Mouse (Mus musculus) hindbrain, embryonic 11.5 days (tissue): Measurements from ENCODE around the gene Usp30. TPM values are rescaled to one million over a fixed set of nuclear protein-coding genes. Genes with fewer than 3 reads are reported as not detected.
A peak's percentile ranks its signal among the peaks of the same experiment; 100 is the strongest.

Source experiments
- ATAC-seq: fragments of 200-750 bp; cut with Nextera tagmentation; 2 replicates; pipeline ENCODE4 v1.8.0; 2017; ENCODE audit warnings: mild to moderate bottlenecking, moderate TSS enrichment, moderate library complexity; ENCODE audit not compliant: low FRiP score
- DNase-seq: peaks from one replicate; pipeline ENCODE4 v3.0.0-alpha.2; 2015; ENCODE audit warnings: low spot score
- H3K27ac ChIP-seq: fragments of 300-500 bp; sonication (generic); 2 replicates; pipeline ENCODE4 v1.5.1; 2014; ENCODE audit warnings: mild to moderate bottlenecking, low read depth, low read length
- H3K27me3 ChIP-seq: fragments of 300-500 bp; sonication (generic); 2 replicates; pipeline ENCODE4 v1.6.1; 2014; ENCODE audit warnings: mild to moderate bottlenecking, low read length, moderate library complexity, mixed read lengths; ENCODE audit not compliant: control insufficient read depth, insufficient read depth
- H3K36me3 ChIP-seq: fragments of 300-500 bp; sonication (generic); 2 replicates; pipeline ENCODE4 v1.6.1; 2014; ENCODE audit warnings: mild to moderate bottlenecking, low read length, moderate library complexity, mixed read lengths; ENCODE audit not compliant: control insufficient read depth, insufficient read depth
- H3K4me1 ChIP-seq: fragments of 300-500 bp; sonication (generic); replicated peaks from 2 replicates; pipeline ENCODE4 v1.6.1; 2014; ENCODE audit warnings: low read length, mixed read lengths; ENCODE audit not compliant: control insufficient read depth, insufficient read depth
- H3K4me2 ChIP-seq: fragments of 300-500 bp; sonication (generic); replicated peaks from 2 replicates; pipeline ENCODE4 v1.6.1; 2014; ENCODE audit warnings: mild to moderate bottlenecking, low read depth, low read length
- H3K4me3 ChIP-seq: fragments of 300-500 bp; sonication (generic); 2 replicates; pipeline ENCODE4 v1.5.1; 2014; ENCODE audit warnings: low read depth, low read length
- H3K9ac ChIP-seq: fragments of 300-500 bp; sonication (generic); 2 replicates; pipeline ENCODE4 v1.6.1; 2014; ENCODE audit warnings: low read depth, low read length
- H3K9me3 ChIP-seq: fragments of 300-500 bp; sonication (generic); 2 replicates; pipeline ENCODE4 v1.6.1; 2016; ENCODE audit warnings: low read length; ENCODE audit not compliant: control insufficient read depth
- WGBS: fragments of 180-500 bp; shearing (Covaris S2); extraction: QIAGEN DNeasy Blood & Tissue Kit; methylation state at CpG from one replicate; pipeline ENCODE4 v1.1.7; 2014; 5-methylcytosine and 5-hydroxymethylcytosine counted together
- polyA plus RNA-seq: library from polyadenylated mRNA; unstranded; fragments of >200 nt; fragmentation: Nextera tagmentation; extraction: Ambion mirVana; gene quantifications from 2 replicates; pipeline ENCODE4 v1.2.1, GENCODE M21; 2014

Usp30 gene
- polyA plus RNA-seq, 1 experiment from 2014 or later: 11.1 TPM

- no peaks in the 10 kb centered on the region for H3K9me3 ChIP-seq
- H3K4me3 ChIP-seq: no peak overlapping the region
- H3K4me1 ChIP-seq: no peaks in the 10 kb centered on the region
- 88% methylated on average over 15 of the region's 15 CpGs for WGBS
- H3K36me3 ChIP-seq: no peaks in the 10 kb centered on the region
- no peak for ATAC-seq
- no peaks in the 10 kb centered on the region for H3K27me3 ChIP-seq
- H3K4me2 ChIP-seq: no peak overlapping the region
- H3K27ac ChIP-seq: no peak overlapping the region
- H3K9ac ChIP-seq: no peak overlapping the region
- DNase-seq: no peak
Measured at GRCm38 (mm10) chr5:114137481-114138276, 72.4 kb downstream of the Usp30 start.

- 76% methylated on average over 21 of the region's 21 CpGs for WGBS
- Histone ChIP-seq H3K4me1 (no peaks in the 10 kb centered on the region), H3K9ac (no peak overlapping the region), H3K36me3 (no peaks in the 10 kb centered on the region), H3K4me2 (no peak overlapping the region), H3K27me3 (no peaks in the 10 kb centered on the region), H3K9me3 (no peaks in the 10 kb centered on the region), H3K27ac (peak overlapping the region; percentile 51; the same call in 1 of the 2 replicates), H3K4me3 (no peak overlapping the region)
- ATAC-seq (no peak; the same call in 1 of the 2 replicates), DNase-seq (peak; percentile 16)
Measured at GRCm38 (mm10) chr5:114138277-114139164, 73.3 kb downstream of the Usp30 start.

GRCm38 (mm10) chr5:114139175-114139574 is 73.9 kb downstream of the Usp30 start:
- Histone ChIP-seq H3K9me3 (no peaks in the 10 kb centered on the region), H3K4me1 (no peaks in the 10 kb centered on the region), H3K27me3 (no peaks in the 10 kb centered on the region), H3K4me2 (no peak overlapping the region), H3K36me3 (no peaks in the 10 kb centered on the region), H3K9ac (no peak overlapping the region), H3K27ac (0 out of 2 replicates have a peak overlapping the region, but pooled peaks have one; percentile 51), H3K4me3 (no peak overlapping the region)
- 42% methylated on average over 9 of the region's 9 CpGs for WGBS
- peak; percentile 33; the same call in 1 of the 2 replicates for ATAC-seq
- DNase-seq: peak; percentile 59

GRCm38 (mm10) chr5:114146028-114146888 is 81.0 kb downstream of the Usp30 start, which contains the start of gene Acacb:
Gene Acacb (plus strand): TSS chr5:114146535.
- no peak within 1 kb of the TSS for H3K4me3 ChIP-seq
- H3K9me3 ChIP-seq: no peaks in the 10 kb centered on the region
- WGBS: 46% methylated on average over 19 of the region's 19 CpGs
- H3K27me3 ChIP-seq: no peaks in the 10 kb centered on the region
- H3K36me3 ChIP-seq: no peaks in the 10 kb centered on the region
- ATAC-seq (no peak), DNase-seq (no peak)
- H3K27ac ChIP-seq: no peak within 1 kb of the TSS
- H3K4me1 ChIP-seq: no peaks in the 10 kb centered on the region
- H3K9ac ChIP-seq: no peak within 1 kb of the TSS
- no peak within 1 kb of the TSS for H3K4me2 ChIP-seq

- Histone ChIP-seq H3K9me3 (no peaks in the 10 kb centered on the region), H3K27ac (no peak overlapping the region), H3K9ac (no peak overlapping the region), H3K4me1 (no peaks in the 10 kb centered on the region), H3K4me3 (no peak overlapping the region), H3K4me2 (no peak overlapping the region), H3K36me3 (no peaks in the 10 kb centered on the region), H3K27me3 (no peaks in the 10 kb centered on the region)
- DNase-seq (no peak), ATAC-seq (no peak)
- 85% methylated on average over 14 of the region's 14 CpGs for WGBS
Measured at GRCm38 (mm10) chr5:114147043-114147972, 82.0 kb downstream of the Usp30 start.

- no peaks in the 10 kb centered on the region for H3K9me3 ChIP-seq
- H3K36me3 ChIP-seq: no peaks in the 10 kb centered on the region
- WGBS: 89% methylated on average over 12 of the region's 12 CpGs
- no peak overlapping the region for H3K9ac ChIP-seq
- H3K4me1 ChIP-seq: no peaks in the 10 kb centered on the region
- no peak for DNase-seq
- no peak overlapping the region for H3K27ac ChIP-seq
- no peak for ATAC-seq
- H3K4me3 ChIP-seq: no peak overlapping the region
- H3K4me2 ChIP-seq: no peak overlapping the region
- H3K27me3 ChIP-seq: no peaks in the 10 kb centered on the region
Measured at GRCm38 (mm10) chr5:114152359-114153092, 87.3 kb downstream of the Usp30 start.

GRCm38 (mm10) chr5:114153490-114153889 is 88.2 kb downstream of the Usp30 start:
- DNase-seq (peak; percentile 60), ATAC-seq (no peak)
- no peaks in the 10 kb centered on the region for H3K27me3 ChIP-seq
- WGBS: 3% methylated on average over 12 of the region's 12 CpGs
- no peaks in the 10 kb centered on the region for H3K9me3 ChIP-seq
- no peak overlapping the region for H3K4me2 ChIP-seq
- H3K9ac ChIP-seq: no peak overlapping the region
- H3K4me1 ChIP-seq: no peaks in the 10 kb centered on the region
- H3K27ac ChIP-seq: no peak overlapping the region
- no peaks in the 10 kb centered on the region for H3K36me3 ChIP-seq
- H3K4me3 ChIP-seq: 0 out of 2 replicates have a peak overlapping the region, but pooled peaks have one; percentile 16
